Mouse (Mus musculus) cerebellum, postnatal 25 days (tissue): ENCODE measurements around the gene Slc9a1.

Source experiments
- DNase-seq, 2 experiments: peaks; one replicate each; pipeline ENCODE4 v3.0.0; 2021; ENCODE audit warnings: mixed read lengths in 2 of 2

The Slc9a1 gene

GRCm38 (mm10) chr4:133374011-133374410 is 4.5 kb downstream of the Slc9a1 start:
- no peak for DNase-seq

GRCm38 (mm10) chr4:133375812-133376577 is 6.5 kb downstream of the Slc9a1 start:
- peak; percentile 35 to 60 for DNase-seq

- peak; percentile 40 to 72 for DNase-seq
These were observed 8.9 kb downstream of the Slc9a1 start for GRCm38 (mm10) chr4:133378236-133379045.

GRCm38 (mm10) chr4:133379046-133379347 is 9.5 kb downstream of the Slc9a1 start:
- DNase-seq = no peak

GRCm38 (mm10) chr4:133379861-133380260 is 10.4 kb downstream of the Slc9a1 start:
- DNase-seq = no peak

GRCm38 (mm10) chr4:133380532-133380931 is 11.0 kb downstream of the Slc9a1 start:
- no peak for DNase-seq

GRCm38 (mm10) chr4:133381141-133381540 is 11.6 kb downstream of the Slc9a1 start:
- DNase-seq = no peak

GRCm38 (mm10) chr4:133386061-133386797 is 16.7 kb downstream of the Slc9a1 start:
- DNase-seq = no peak

GRCm38 (mm10) chr4:133387053-133387452 is 17.5 kb downstream of the Slc9a1 start:
- no peak for DNase-seq

- DNase-seq = peak in 1 of 2 experiments; percentile 63
These were observed 19.5 kb downstream of the Slc9a1 start for GRCm38 (mm10) chr4:133388781-133389552.

GRCm38 (mm10) chr4:133390042-133390441 is 20.5 kb downstream of the Slc9a1 start:
- no peak for DNase-seq

GRCm38 (mm10) chr4:133390585-133390984 is 21.1 kb downstream of the Slc9a1 start:
- no peak for DNase-seq

GRCm38 (mm10) chr4:133391185-133392040 is 21.9 kb downstream of the Slc9a1 start:
- DNase-seq = peak; percentile 58 to 63

- peak in 1 of 2 experiments; percentile 63 for DNase-seq
These were observed 25.6 kb downstream of the Slc9a1 start for GRCm38 (mm10) chr4:133394981-133395573.

GRCm38 (mm10) chr4:133396079-133396478 is 26.6 kb downstream of the Slc9a1 start:
- no peak for DNase-seq

GRCm38 (mm10) chr4:133397299-133397698 is 27.8 kb downstream of the Slc9a1 start:
- DNase-seq = no peak

GRCm38 (mm10) chr4:133397961-133398360 is 28.5 kb downstream of the Slc9a1 start:
- peak in 1 of 2 experiments; percentile 38 for DNase-seq

- no peak for DNase-seq
These were observed 29.1 kb downstream of the Slc9a1 start for GRCm38 (mm10) chr4:133398619-133399018.

GRCm38 (mm10) chr4:133399509-133399908 is 30.0 kb downstream of the Slc9a1 start:
- peak; percentile 69 to 78 for DNase-seq

- no peak for DNase-seq
These were observed 30.6 kb downstream of the Slc9a1 start for GRCm38 (mm10) chr4:133400098-133400497.

GRCm38 (mm10) chr4:133402011-133402410 is 32.5 kb downstream of the Slc9a1 start:
- DNase-seq = no peak
